8 mouse cellular contexts compared by ENCODE assay signal in genomic region chr11:18871170-18872081, GRCm38 (mm10).
DNase-seq lines count a peak whose midpoint lies in the region; ATAC-seq and TF ChIP-seq lines count a peak whose summit lies in the region.

No protein-coding gene starts in this region.

- peaks cover 31% of the 10 kb centered on the region for H3K4me1 ChIP-seq in heart, embryonic 12.5 days (replicated peaks)
- peaks cover 73% of the 10 kb centered on the region for H3K4me1 ChIP-seq in limb, embryonic 10.5 days
- H3K4me1 ChIP-seq in midbrain, embryonic 13.5 days (replicated peaks), result peaks cover 44% of the 10 kb centered on the region

- intact Hi-C loops in left cerebral cortex, postnatal 4 days (cut with DNase I), result loop anchor here (10.0 kb wide), 5 partner anchors 717 to 1587 kb away; no protein-coding TSS in a partner anchor
- intact Hi-C loops in left cerebral cortex, adult 2 months (cut with DNase I), result loop anchor here (10.0 kb wide), 1 partner anchor 1587 kb away; no protein-coding TSS in a partner anchor

- WGBS in heart, embryonic 12.5 days, result under 1% methylated on average over 58 of the region's 58 CpGs
- WGBS in limb, embryonic 10.5 days, result under 1% methylated on average over 58 of the region's 58 CpGs
- WGBS in midbrain, embryonic 13.5 days, result under 1% methylated on average over 58 of the region's 58 CpGs

- H3K27me3 ChIP-seq in heart, embryonic 12.5 days (replicated peaks), result peaks cover 11% of the 10 kb centered on the region; the same call in 1 of the 2 replicates
- peaks cover 63% of the 10 kb centered on the region for H3K27me3 ChIP-seq in limb, embryonic 10.5 days (ENCODE audit: low read depth, poor library complexity, severe bottlenecking)
- H3K27me3 ChIP-seq in midbrain, embryonic 13.5 days, result peaks cover 79% of the 10 kb centered on the region

- TF ChIP-seq CTCF in left cerebral cortex, adult 2 months (IDR thresholded peaks at IDR 0.05), result no peak

- H3K4me2 ChIP-seq in heart, embryonic 12.5 days, result peak overlapping the region; percentile 82
- peak overlapping the region; percentile 55 for H3K4me2 ChIP-seq in midbrain, embryonic 13.5 days (replicated peaks)

- peak; percentile 62; the same call in 1 of the 2 replicates for ATAC-seq in heart, embryonic 12.5 days (ENCODE audit: insufficient number of reproducible peaks, low FRiP score)
- ATAC-seq in midbrain, embryonic 13.5 days, result peak; percentile 71

- no peaks in the 10 kb centered on the region for H3K36me3 ChIP-seq in heart, embryonic 12.5 days
- H3K36me3 ChIP-seq in limb, embryonic 10.5 days, result no peaks in the 10 kb centered on the region
- no peaks in the 10 kb centered on the region for H3K36me3 ChIP-seq in midbrain, embryonic 13.5 days

- peak; percentile 71 for DNase-seq in left cerebral cortex, postnatal 4 days
- DNase-seq in left cerebral cortex, adult 2 months (ENCODE audit: extremely low spot score in 1 of 2, low spot score in 2 of 2), result no peak
- peak; percentile 77 for DNase-seq in cerebellum, adult 9-11 months
- DNase-seq in limb, embryonic 10.5 days (ENCODE audit: low spot score), result peak; percentile 75
- no peak for DNase-seq in frontal cortex, adult 2 months (ENCODE audit: extremely low spot score in 1 of 2, low spot score in 1 of 2)
- DNase-seq in left cerebral cortex, adult 11 months (ENCODE audit: low spot score), result no peak

- no peak overlapping the region for H3K4me3 ChIP-seq in left cerebral cortex, adult 2 months
- peak overlapping the region; percentile 58 for H3K4me3 ChIP-seq in heart, embryonic 12.5 days
- H3K4me3 ChIP-seq in limb, embryonic 10.5 days, result peak overlapping the region; percentile 58
- peak overlapping the region; percentile 33 for H3K4me3 ChIP-seq in midbrain, embryonic 13.5 days (replicated peaks)

- no peak overlapping the region for H3K27ac ChIP-seq in left cerebral cortex, adult 2 months
- H3K27ac ChIP-seq in heart, embryonic 12.5 days (ENCODE audit: poor library complexity, severe bottlenecking), result no peak overlapping the region
- peak overlapping the region; percentile 91 for H3K27ac ChIP-seq in limb, embryonic 10.5 days
- H3K27ac ChIP-seq in midbrain, embryonic 13.5 days, result no peak overlapping the region

- peak overlapping the region; percentile 81 for H3K9ac ChIP-seq in heart, embryonic 12.5 days
- H3K9ac ChIP-seq in midbrain, embryonic 13.5 days (replicated peaks), result peak overlapping the region; percentile 53

- no peaks in the 10 kb centered on the region for H3K9me3 ChIP-seq in heart, embryonic 12.5 days (replicated peaks)
- H3K9me3 ChIP-seq in limb, embryonic 10.5 days (replicated peaks), result no peaks in the 10 kb centered on the region
- H3K9me3 ChIP-seq in midbrain, embryonic 13.5 days, result no peaks in the 10 kb centered on the region

Comparison
In these comparisons a context has a peak if more than half of its experiments do, and no peak if none do; other contexts are left out.
1. DNase-seq: peak in left cerebral cortex, postnatal 4 days (single experiment), cerebellum, adult 9-11 months (single experiment) and limb, embryonic 10.5 days (single experiment); none in left cerebral cortex, adult 2 months (0 of 2), frontal cortex, adult 2 months (0 of 2) and left cerebral cortex, adult 11 months (single experiment).